Mouse (Mus musculus): ENCODE measurements around the gene Rhobtb1. TPM values are rescaled to one million over a fixed set of nuclear protein-coding genes. Genes with fewer than 3 reads are reported as not detected.

Gene Rhobtb1
- polyA plus RNA-seq, 1 experiment from 2014 or later, result 41.5 TPM

DNA sequence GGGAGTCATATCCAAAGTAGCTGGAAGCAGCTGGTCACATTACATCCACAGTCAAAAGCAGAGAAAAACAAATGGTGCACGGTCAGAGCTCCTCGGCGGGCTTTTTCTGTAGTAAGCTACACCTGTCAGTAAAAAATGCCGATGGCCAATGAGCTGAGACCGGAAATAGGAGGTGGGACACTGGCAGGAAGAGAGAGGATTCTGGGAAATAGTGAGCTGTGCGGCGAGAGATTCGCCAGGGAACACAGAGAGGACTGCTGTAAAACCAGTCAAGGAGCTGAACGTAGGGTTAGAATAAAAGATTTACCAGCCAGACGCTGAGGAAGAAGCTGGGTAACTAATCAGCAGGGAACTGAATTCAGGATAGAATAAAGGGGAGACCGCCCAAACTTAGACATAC, 167.3 kb downstream of the Rhobtb1 start:
- H3K36me3 ChIP-seq (replicated peaks; ENCODE audit: insufficient read depth, low read length), result no peaks in the 10 kb centered on the region
- ATAC-seq, result no peak
- H3K4me1 ChIP-seq (ENCODE audit: insufficient read depth), result peaks cover 4% of the 10 kb centered on the region; the same call in 1 of the 2 replicates
- H3K27ac ChIP-seq (ENCODE audit: low read depth), result no peak overlapping the region
- DNase-seq, result no peak
- no peak overlapping the region for H3K4me2 ChIP-seq (ENCODE audit: low read depth, low read length)
- no peaks in the 10 kb centered on the region for H3K27me3 ChIP-seq (ENCODE audit: insufficient read depth, low read length)
- WGBS (ENCODE audit: insufficient replicate concordance), result 81% methylated on average over 11 of the region's 11 CpGs
- TF ChIP-seq CTCF (IDR thresholded peaks at IDR 0.05; ENCODE audit: low read depth) (no peak), EP300 (IDR thresholded peaks at IDR 0.05; ENCODE audit: low read depth) (no peak)
- no peaks in the 10 kb centered on the region for H3K9me3 ChIP-seq (ENCODE audit: low read length)
- no peak overlapping the region for H3K9ac ChIP-seq (replicated peaks)
- no peak overlapping the region for H3K4me3 ChIP-seq (ENCODE audit: low read depth, low read length)

DNA sequence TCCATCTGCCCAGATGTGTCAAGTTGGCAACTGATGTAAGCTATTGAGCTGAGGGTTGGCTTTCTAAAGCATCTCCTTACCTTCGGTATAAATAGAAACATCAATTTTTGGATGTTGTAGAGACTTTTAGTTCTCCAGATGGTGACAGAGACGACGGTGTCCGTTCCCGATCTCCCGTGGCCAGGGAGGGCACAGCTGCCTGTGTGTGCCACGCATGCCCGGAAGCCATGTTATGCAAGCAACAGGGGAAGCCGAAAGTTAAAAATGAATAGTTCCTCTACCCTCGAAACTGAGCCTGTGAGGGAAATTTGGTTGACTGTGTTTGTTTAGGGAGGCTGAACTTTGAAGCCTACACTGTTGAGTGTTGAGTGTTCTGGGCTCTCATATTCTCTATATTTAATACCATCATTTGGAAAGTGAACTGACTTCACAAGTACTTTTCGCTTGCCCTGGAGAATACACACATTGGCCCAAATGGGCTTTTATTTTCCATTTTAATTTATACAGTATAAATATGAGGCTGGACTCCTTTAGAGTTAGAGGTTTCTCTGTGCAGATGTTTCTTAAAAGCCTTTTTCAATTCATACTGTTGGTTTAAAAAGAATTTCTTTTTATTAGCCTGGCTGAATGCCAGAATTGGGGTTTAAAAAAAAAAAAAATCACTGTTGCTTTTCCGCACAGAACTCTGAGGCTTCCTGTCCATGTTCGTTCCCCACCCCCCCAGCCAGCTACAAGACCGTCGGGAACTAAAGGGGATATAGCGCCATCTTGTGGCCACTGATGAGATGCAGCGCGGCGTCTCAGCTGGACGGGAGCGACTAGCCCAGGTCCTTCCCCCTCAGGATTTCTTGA, 169.7 kb downstream of the Rhobtb1 start:
- Histone ChIP-seq H3K27me3 (ENCODE audit: insufficient read depth, low read length) (no peaks in the 10 kb centered on the region), H3K4me3 (ENCODE audit: low read depth, low read length) (peak overlapping the region; percentile 28), H3K9me3 (ENCODE audit: low read length) (no peaks in the 10 kb centered on the region), H3K4me2 (ENCODE audit: low read depth, low read length) (peak overlapping the region; percentile 62), H3K36me3 (replicated peaks; ENCODE audit: insufficient read depth, low read length) (no peaks in the 10 kb centered on the region), H3K4me1 (ENCODE audit: insufficient read depth) (peaks cover 4% of the 10 kb centered on the region; the same call in 1 of the 2 replicates), H3K27ac (ENCODE audit: low read depth) (peak overlapping the region; percentile 13), H3K9ac (replicated peaks) (no peak overlapping the region)
- ATAC-seq, result peak; percentile 94
- peak; percentile 85 for DNase-seq
- 36% methylated on average over 21 of the region's 21 CpGs for WGBS (ENCODE audit: insufficient replicate concordance)
- peak; percentile 19; the same call in 1 of the 2 replicates for TF ChIP-seq EP300 (IDR thresholded peaks at IDR 0.05; ENCODE audit: low read depth)
- peak; percentile 95 for TF ChIP-seq CTCF (IDR thresholded peaks at IDR 0.05; ENCODE audit: low read depth)

DNA sequence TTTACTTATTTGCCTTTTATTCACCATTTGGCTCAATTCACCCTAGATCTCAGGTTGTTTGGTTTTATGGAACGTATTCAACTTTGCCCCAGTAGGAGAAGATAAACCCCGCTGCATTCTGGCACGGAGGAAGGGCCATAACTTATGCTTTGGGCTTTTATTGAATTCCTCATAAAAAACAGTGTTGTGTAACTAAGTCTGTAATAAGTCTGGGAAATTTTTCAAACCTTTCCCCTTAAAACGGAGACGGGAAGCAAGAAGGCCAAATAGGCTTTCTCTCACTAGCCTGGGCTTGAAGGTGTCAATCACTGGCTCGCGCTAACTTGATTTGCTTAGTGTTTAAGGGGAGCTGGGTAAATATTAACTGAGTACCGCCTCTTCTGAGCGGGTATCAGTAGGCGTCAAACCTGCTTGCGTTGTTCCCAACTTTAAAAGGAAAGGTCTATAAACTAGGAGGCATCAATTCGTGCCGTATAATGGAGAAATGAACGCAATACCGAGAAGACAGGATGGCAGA, 170.3 kb downstream of the Rhobtb1 start:
- DNase-seq (no peak), ATAC-seq (peak; percentile 86)
- Histone ChIP-seq H3K36me3 (replicated peaks; ENCODE audit: insufficient read depth, low read length) (no peaks in the 10 kb centered on the region), H3K4me3 (ENCODE audit: low read depth, low read length) (peak overlapping the region; percentile 28), H3K27ac (ENCODE audit: low read depth) (peak overlapping the region; percentile 13), H3K27me3 (ENCODE audit: insufficient read depth, low read length) (no peaks in the 10 kb centered on the region), H3K4me1 (ENCODE audit: insufficient read depth) (peaks cover 4% of the 10 kb centered on the region; the same call in 1 of the 2 replicates), H3K9ac (replicated peaks) (no peak overlapping the region), H3K9me3 (ENCODE audit: low read length) (no peaks in the 10 kb centered on the region), H3K4me2 (ENCODE audit: low read depth, low read length) (peak overlapping the region; percentile 62)
- no peak for TF ChIP-seq EP300 (IDR thresholded peaks at IDR 0.05; ENCODE audit: low read depth)
- no peak for TF ChIP-seq CTCF (IDR thresholded peaks at IDR 0.05; ENCODE audit: low read depth)
- WGBS (ENCODE audit: insufficient replicate concordance), result 43% methylated on average over 15 of the region's 15 CpGs

DNA sequence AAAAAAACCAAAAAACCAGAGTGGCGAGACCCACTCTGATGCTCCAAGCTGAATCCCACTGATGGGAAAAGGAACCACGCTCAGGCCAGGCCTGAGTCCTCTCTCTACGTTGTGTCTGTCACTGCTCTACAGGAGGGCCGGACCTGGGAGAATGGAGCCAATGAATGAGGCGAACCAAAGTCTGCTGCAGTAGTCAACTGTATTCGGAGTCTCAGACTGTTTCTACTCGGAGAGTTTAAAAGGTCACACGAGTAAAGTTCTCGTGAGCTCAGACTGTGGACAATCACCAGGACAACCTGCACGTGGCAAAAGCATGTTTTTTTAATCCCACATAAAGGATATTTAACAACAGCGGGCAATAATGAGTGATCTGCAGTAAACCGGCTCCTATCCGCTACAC, 172.8 kb downstream of the Rhobtb1 start:
- H3K4me1 ChIP-seq (ENCODE audit: insufficient read depth), result peaks cover 4% of the 10 kb centered on the region; the same call in 1 of the 2 replicates
- H3K9me3 ChIP-seq (ENCODE audit: low read length), result no peaks in the 10 kb centered on the region
- H3K27me3 ChIP-seq (ENCODE audit: insufficient read depth, low read length), result no peaks in the 10 kb centered on the region
- no peaks in the 10 kb centered on the region for H3K36me3 ChIP-seq (replicated peaks; ENCODE audit: insufficient read depth, low read length)
- no peak overlapping the region for H3K9ac ChIP-seq (replicated peaks)
- no peak overlapping the region for H3K4me2 ChIP-seq (ENCODE audit: low read depth, low read length)
- ATAC-seq (no peak), DNase-seq (no peak)
- H3K4me3 ChIP-seq (ENCODE audit: low read depth, low read length), result no peak overlapping the region
- no peak overlapping the region for H3K27ac ChIP-seq (ENCODE audit: low read depth)
- 73% methylated on average over 13 of the region's 13 CpGs for WGBS (ENCODE audit: insufficient replicate concordance)
- TF ChIP-seq CTCF (IDR thresholded peaks at IDR 0.05; ENCODE audit: low read depth) (no peak), EP300 (IDR thresholded peaks at IDR 0.05; ENCODE audit: low read depth) (no peak)

DNA sequence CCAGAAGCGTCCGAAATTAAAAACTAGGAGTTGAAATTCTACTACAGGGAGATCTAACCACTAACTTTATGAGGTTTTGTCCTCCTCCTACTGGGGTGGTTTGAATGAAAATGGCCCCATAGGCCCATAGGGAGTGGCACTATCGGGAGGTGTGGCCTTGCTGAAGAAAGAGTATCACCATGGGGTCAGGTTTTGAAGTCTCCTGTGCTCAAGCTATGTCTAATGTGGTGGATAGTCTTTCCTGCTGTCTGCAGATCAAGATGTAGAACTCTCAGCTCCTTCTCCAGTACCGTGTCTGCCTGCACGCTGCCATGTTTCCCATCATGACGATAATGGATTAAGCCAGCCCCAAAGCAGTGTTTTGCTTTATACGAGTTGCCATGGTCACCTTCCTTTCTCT, 173.6 kb downstream of the Rhobtb1 start:
- Histone ChIP-seq H3K4me1 (ENCODE audit: insufficient read depth) (peaks cover 4% of the 10 kb centered on the region; the same call in 1 of the 2 replicates), H3K27ac (ENCODE audit: low read depth) (no peak overlapping the region), H3K36me3 (replicated peaks; ENCODE audit: insufficient read depth, low read length) (no peaks in the 10 kb centered on the region), H3K4me3 (ENCODE audit: low read depth, low read length) (no peak overlapping the region), H3K4me2 (ENCODE audit: low read depth, low read length) (no peak overlapping the region), H3K9ac (replicated peaks) (no peak overlapping the region), H3K9me3 (ENCODE audit: low read length) (no peaks in the 10 kb centered on the region), H3K27me3 (ENCODE audit: insufficient read depth, low read length) (no peaks in the 10 kb centered on the region)
- 85% methylated on average over 7 of the region's 7 CpGs for WGBS (ENCODE audit: insufficient replicate concordance)
- ATAC-seq, result no peak
- no peak for DNase-seq
- TF ChIP-seq EP300 (IDR thresholded peaks at IDR 0.05; ENCODE audit: low read depth) (no peak), CTCF (IDR thresholded peaks at IDR 0.05; ENCODE audit: low read depth) (no peak)

DNA sequence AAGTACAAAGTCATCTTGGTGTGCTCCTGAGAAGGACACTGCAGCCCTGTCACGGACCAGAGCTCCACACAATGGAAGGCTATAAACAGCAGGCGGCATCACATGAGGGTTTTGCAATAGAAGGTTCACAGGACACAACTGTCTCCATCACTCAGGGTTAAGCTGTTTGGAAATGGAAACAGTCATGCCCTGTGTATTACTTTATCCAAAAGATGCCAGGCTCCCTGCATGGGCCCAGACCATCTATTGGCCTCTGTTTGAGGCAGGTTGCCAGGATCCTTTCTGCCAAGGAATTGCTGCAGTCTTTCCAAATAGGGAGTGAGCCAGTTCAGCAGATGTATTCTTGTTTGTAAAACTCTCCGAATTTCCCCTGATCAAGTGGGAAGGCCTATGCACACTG, 175.2 kb downstream of the Rhobtb1 start:
- H3K4me1 ChIP-seq (ENCODE audit: insufficient read depth), result no peaks in the 10 kb centered on the region
- no peak overlapping the region for H3K9ac ChIP-seq (replicated peaks)
- H3K27ac ChIP-seq (ENCODE audit: low read depth), result no peak overlapping the region
- no peaks in the 10 kb centered on the region for H3K9me3 ChIP-seq (ENCODE audit: low read length)
- no peaks in the 10 kb centered on the region for H3K36me3 ChIP-seq (replicated peaks; ENCODE audit: insufficient read depth, low read length)
- no peak overlapping the region for H3K4me3 ChIP-seq (ENCODE audit: low read depth, low read length)
- ATAC-seq, result no peak
- no peak for TF ChIP-seq CTCF (IDR thresholded peaks at IDR 0.05; ENCODE audit: low read depth)
- no peak for TF ChIP-seq EP300 (IDR thresholded peaks at IDR 0.05; ENCODE audit: low read depth)
- DNase-seq, result no peak
- 83% methylated on average over 3 of the region's 3 CpGs for WGBS (ENCODE audit: insufficient replicate concordance)
- no peaks in the 10 kb centered on the region for H3K27me3 ChIP-seq (ENCODE audit: insufficient read depth, low read length)
- no peak overlapping the region for H3K4me2 ChIP-seq (ENCODE audit: low read depth, low read length)
